Mouse (Mus musculus): ENCODE measurements at regions not wholly inside any gene's neighbourhood (a gene's known extent, or its start where the extent isn't known, plus 50 kb on each side); places are given as distances from the start of the nearest gene placed in this dataset.

GRCm38 (mm10) chr6:82860485-82860884 lies 79.1 kb downstream of the Sema4f start:
- no peak for DNase-seq (ENCODE audit: low read depth, low spot score)

GRCm38 (mm10) chr6:82856218-82856617 lies 82.0 kb upstream of the Hk2 start:
- DNase-seq (ENCODE audit: low read depth, low spot score), result no peak

- DNase-seq (ENCODE audit: low read depth, low spot score), result no peak
Observed at GRCm38 (mm10) chr6:82855401-82855800, 81.1 kb upstream of the Hk2 start.

- DNase-seq (ENCODE audit: low read depth, low spot score), result no peak
Observed at GRCm38 (mm10) chr6:82854780-82855179, 80.5 kb upstream of the Hk2 start.

- DNase-seq (ENCODE audit: low read depth, low spot score), result no peak
Observed at GRCm38 (mm10) chr6:82854338-82854737, 80.1 kb upstream of the Hk2 start.

GRCm38 (mm10) chr6:82853076-82853475 lies 78.8 kb upstream of the Hk2 start:
- no peak for DNase-seq (ENCODE audit: low read depth, low spot score)

GRCm38 (mm10) chr6:82850556-82850955 lies 76.3 kb upstream of the Hk2 start:
- DNase-seq (ENCODE audit: low read depth, low spot score), result no peak

- no peak for DNase-seq (ENCODE audit: low read depth, low spot score)
Observed at GRCm38 (mm10) chr6:82847598-82847997, 73.3 kb upstream of the Hk2 start.

GRCm38 (mm10) chr6:82846587-82847150 lies 72.4 kb upstream of the Hk2 start:
- DNase-seq (ENCODE audit: low read depth, low spot score), result no peak

- peak; percentile 16 for DNase-seq (ENCODE audit: low read depth, low spot score)
Observed at GRCm38 (mm10) chr6:82844432-82844831, 70.2 kb upstream of the Hk2 start.

GRCm38 (mm10) chr6:82843881-82844280 lies 69.6 kb upstream of the Hk2 start:
- DNase-seq (ENCODE audit: low read depth, low spot score), result no peak

- DNase-seq (ENCODE audit: low read depth, low spot score), result no peak
Observed at GRCm38 (mm10) chr6:82837246-82837645, 63.0 kb upstream of the Hk2 start.

- no peak for DNase-seq (ENCODE audit: low read depth, low spot score)
Observed at GRCm38 (mm10) chr6:82835222-82836064, 61.2 kb upstream of the Hk2 start.

GRCm38 (mm10) chr6:82833867-82834266 lies 59.6 kb upstream of the Hk2 start:
- DNase-seq (ENCODE audit: low read depth, low spot score), result no peak

GRCm38 (mm10) chr6:82831211-82831610 lies 57.0 kb upstream of the Hk2 start:
- no peak for DNase-seq (ENCODE audit: low read depth, low spot score)

GRCm38 (mm10) chr6:82824684-82825083 lies 50.4 kb upstream of the Hk2 start:
- DNase-seq (ENCODE audit: low read depth, low spot score), result no peak

- no peak for DNase-seq (ENCODE audit: low read depth, low spot score)
Observed at GRCm38 (mm10) chr6:82824240-82824639, 50.0 kb upstream of the Hk2 start.

All from A20 (cell line).